Mouse (Mus musculus) hindbrain, embryonic 10.5 days (tissue): ENCODE measurements around the gene Abcf3. TPM values are rescaled to one million over a fixed set of nuclear protein-coding genes. Genes with fewer than 3 reads are reported as not detected.

Source experiments
- DNase-seq: peaks from one replicate; pipeline ENCODE4 v3.0.0-alpha.2; 2017; ENCODE audit warnings: low spot score
- H3K27ac ChIP-seq: fragments of 300-500 bp; sonication (generic); 2 replicates; pipeline ENCODE4 v1.5.1; 2016; ENCODE audit warnings: mild to moderate bottlenecking, moderate library complexity
- H3K27me3 ChIP-seq: fragments of 300-500 bp; sonication (generic); 2 replicates; pipeline ENCODE4 v1.6.1; 2016; ENCODE audit warnings: mild to moderate bottlenecking; ENCODE audit not compliant: poor library complexity, insufficient read depth, severe bottlenecking
- H3K36me3 ChIP-seq: fragments of 300-500 bp; sonication (generic); 2 replicates; pipeline ENCODE4 v1.6.1; 2016; ENCODE audit warnings: mild to moderate bottlenecking, moderate library complexity
- H3K4me1 ChIP-seq: fragments of 300-500 bp; sonication (generic); replicated peaks from 2 replicates; pipeline ENCODE4 v1.6.1; 2016; ENCODE audit warnings: mild to moderate bottlenecking
- H3K4me3 ChIP-seq: fragments of 300-500 bp; sonication (generic); 2 replicates; pipeline ENCODE4 v1.5.1; 2016; ENCODE audit warnings: mild to moderate bottlenecking, moderate library complexity
- H3K9me3 ChIP-seq: fragments of 300-500 bp; sonication (generic); 2 replicates; pipeline ENCODE4 v1.6.1; 2016; ENCODE audit warnings: mild to moderate bottlenecking, moderate library complexity
- WGBS: fragments of 180-500 bp; shearing (Covaris S2); methylation state at CpG from one replicate; pipeline ENCODE4 v1.1.7; 2016; 5-methylcytosine and 5-hydroxymethylcytosine counted together
- polyA plus RNA-seq: library from polyadenylated mRNA; unstranded; fragments of >200 nt; fragmentation: Nextera tagmentation; extraction: Ambion mirVana; gene quantifications from 2 replicates; pipeline ENCODE4 v1.2.1, GENCODE M21; 2016

Abcf3 gene
- polyA plus RNA-seq, 1 experiment from 2014 or later: 59.4 TPM

DNA sequence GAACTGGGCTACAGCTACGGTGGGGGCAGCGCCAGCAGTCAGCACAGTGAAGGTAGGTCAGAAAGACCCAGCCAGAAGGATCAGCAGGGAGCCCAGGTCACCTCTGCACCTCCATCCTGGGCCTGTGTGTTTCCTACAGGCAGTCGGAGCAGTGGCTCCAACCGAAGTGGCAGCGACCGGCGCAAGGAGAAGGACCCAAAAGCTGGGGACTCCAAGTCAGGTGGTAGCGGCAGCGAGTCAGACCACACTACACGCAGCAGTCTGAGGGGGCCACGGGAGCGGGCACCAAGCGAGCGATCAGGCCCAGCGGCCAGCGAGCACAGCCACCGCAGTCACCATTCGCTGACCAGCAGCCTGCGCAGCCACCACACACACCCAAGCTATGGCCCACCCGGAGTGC, 17.4 kb upstream of the Abcf3 start:
- peaks cover 5% of the 10 kb centered on the region for H3K4me1 ChIP-seq
- WGBS: 95% methylated on average over 20 of the region's 20 CpGs
- H3K36me3 ChIP-seq: peaks cover 78% of the 10 kb centered on the region
- no peak for DNase-seq
- no peak overlapping the region for H3K27ac ChIP-seq
- H3K27me3 ChIP-seq: no peaks in the 10 kb centered on the region
- H3K4me3 ChIP-seq: no peak overlapping the region
- no peaks in the 10 kb centered on the region for H3K9me3 ChIP-seq

DNA sequence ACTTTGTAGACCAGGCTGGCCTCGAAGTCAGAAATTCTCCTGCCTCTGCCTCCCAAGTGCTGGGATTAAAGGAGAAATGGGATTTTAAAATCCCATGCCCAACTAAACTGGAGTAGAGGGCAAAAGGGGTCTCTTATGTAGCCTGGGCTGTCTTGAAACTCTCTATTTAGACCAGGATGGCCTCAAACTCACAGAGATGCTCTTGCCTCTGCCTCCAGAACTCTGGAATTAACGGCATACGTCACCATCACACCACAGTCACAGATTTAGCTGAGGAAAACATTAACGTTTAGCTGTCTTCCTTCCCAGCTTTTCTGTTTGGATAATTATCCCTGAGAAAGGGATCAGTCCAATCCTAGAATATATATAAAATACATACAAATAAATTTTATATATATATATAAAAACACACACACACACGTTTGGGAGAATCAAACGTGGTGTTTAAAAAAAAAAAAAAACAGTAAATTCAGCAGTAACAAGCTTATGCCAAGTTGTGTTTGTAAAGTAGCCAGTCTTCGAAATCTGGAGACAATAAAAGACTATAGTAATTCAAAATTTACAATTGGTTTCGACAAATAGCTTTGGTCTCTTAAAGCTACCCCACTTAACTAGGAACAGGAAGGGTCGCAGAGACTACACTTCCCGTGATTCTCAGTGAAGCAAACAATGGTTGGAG, 13.6 kb upstream of the Abcf3 start:
- no peak overlapping the region for H3K27ac ChIP-seq
- DNase-seq: no peak
- H3K27me3 ChIP-seq: no peaks in the 10 kb centered on the region
- whole genome bisulfite sequencing: 53% methylated on average over 10 of the region's 10 CpGs
- peaks cover 68% of the 10 kb centered on the region for H3K36me3 ChIP-seq
- H3K4me3 ChIP-seq: peak overlapping the region; percentile 79
- no peaks in the 10 kb centered on the region for H3K9me3 ChIP-seq
- H3K4me1 ChIP-seq: peaks cover 31% of the 10 kb centered on the region

DNA sequence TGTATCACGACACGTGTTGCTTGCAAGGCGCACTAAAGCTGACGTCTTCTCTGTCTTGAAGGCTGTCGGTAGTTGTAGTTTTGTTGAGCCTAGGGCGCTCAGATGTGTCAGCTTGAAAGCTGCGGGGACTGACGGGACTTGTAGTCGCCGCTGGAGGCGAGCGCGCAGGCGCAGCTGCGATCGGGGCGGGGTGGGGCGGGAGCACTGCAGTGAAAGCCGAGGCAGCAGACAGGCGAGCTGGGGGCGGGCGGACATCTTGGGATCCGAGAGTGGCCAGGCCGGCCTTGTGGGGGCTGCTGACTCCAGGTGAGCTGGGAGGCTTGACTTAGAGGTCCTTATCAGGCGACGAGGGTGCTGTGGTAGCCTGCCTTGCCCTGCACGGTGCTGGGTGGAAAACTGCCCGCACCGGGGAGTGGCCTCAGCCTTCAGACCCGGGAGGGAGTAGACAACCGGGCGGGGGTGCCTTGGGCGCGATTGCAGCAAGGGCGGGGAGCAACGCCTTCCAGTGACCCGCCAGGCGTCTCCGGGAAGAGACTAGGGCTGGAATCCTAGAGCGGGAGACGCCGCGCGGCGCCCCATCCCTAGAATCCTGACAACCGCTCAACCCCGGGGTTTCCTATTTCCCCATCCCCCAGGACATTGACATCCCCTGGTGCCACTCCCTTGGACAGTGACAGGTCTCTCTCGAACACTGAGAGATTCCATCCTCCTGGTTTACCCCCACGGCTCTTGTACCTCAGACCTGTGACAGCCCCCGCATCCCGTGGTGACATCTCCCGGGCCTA, 12.9 kb upstream of the Abcf3 start, which contains the start of gene Ap2m1:
Ap2m1 (plus strand) TSS at position 183 of the 785 bp plus-strand sequence.
- WGBS: under 1% methylated on average over 52 of the region's 52 CpGs
- no peaks in the 10 kb centered on the region for H3K9me3 ChIP-seq
- H3K36me3 ChIP-seq: peaks cover 68% of the 10 kb centered on the region

DNA sequence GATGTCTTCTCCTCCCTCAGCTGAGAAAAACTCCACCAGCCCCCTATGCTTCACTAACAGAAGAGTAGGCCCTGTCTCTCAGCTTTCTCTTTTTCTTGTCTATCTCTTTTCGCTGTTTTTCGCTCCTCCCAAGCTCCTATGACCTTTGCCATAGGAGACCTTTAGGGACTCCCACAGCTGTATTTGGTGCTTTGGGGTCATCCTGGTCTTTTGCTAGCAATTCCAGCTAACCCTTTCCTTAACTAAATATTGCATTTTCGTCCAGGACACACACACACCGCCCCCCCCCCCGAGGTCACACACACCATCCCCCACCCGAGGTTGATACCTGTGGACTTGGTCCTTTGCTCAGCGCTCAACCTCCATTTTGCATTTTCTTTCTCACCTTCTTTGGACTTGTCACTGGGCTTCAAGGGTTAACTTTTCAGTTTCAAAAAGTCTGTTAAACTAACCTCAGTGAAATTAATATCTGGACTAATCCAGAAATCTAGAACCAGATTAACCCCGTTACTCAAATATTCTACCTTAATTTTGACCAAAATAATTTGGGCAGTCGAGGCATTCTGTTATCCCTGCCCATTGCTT, 12.2 kb upstream of the Abcf3 start:
- no peak for DNase-seq
- H3K4me3 ChIP-seq: peak overlapping the region; percentile 79
- peaks cover 31% of the 10 kb centered on the region for H3K4me1 ChIP-seq
- peak overlapping the region; percentile 97 for H3K27ac ChIP-seq
- peaks cover 68% of the 10 kb centered on the region for H3K36me3 ChIP-seq
- no peaks in the 10 kb centered on the region for H3K9me3 ChIP-seq
- no peaks in the 10 kb centered on the region for H3K27me3 ChIP-seq
- WGBS: 37% methylated on average over 9 of the region's 9 CpGs

More for the DNA sequence above, 12.9 kb upstream of the Abcf3 start, which contains the start of gene Ap2m1:
- Histone ChIP-seq H3K4me1 (peaks cover 31% of the 10 kb centered on the region), H3K27ac (peak within 1 kb of the TSS; percentile 97), H3K27me3 (no peaks in the 10 kb centered on the region), H3K4me3 (peak within 1 kb of the TSS; percentile 79)
- DNase-seq: peak; percentile 97

DNA sequence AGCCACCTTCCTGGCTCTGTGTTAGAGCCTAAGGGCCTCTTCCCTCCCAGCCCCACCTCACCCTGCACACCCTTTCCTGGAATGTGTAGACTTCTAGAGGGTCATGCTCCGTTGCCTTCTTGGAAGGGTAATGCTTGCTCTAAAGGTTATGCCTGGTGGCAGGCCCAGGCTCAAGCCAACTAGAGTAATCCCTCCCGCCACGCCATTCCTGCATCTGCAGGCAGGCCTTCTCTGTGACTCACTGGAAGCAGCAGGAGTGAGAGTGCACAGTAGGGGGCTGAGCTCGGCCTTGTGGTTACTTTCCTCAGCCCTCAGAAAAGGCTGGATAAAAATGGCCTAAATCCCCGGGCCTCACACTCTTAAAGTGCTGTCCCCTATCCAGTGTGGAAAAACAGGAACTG, 11.3 kb upstream of the Abcf3 start:
- peak; percentile 10 for DNase-seq
- WGBS: 29% methylated on average over 5 of the region's 5 CpGs

DNA sequence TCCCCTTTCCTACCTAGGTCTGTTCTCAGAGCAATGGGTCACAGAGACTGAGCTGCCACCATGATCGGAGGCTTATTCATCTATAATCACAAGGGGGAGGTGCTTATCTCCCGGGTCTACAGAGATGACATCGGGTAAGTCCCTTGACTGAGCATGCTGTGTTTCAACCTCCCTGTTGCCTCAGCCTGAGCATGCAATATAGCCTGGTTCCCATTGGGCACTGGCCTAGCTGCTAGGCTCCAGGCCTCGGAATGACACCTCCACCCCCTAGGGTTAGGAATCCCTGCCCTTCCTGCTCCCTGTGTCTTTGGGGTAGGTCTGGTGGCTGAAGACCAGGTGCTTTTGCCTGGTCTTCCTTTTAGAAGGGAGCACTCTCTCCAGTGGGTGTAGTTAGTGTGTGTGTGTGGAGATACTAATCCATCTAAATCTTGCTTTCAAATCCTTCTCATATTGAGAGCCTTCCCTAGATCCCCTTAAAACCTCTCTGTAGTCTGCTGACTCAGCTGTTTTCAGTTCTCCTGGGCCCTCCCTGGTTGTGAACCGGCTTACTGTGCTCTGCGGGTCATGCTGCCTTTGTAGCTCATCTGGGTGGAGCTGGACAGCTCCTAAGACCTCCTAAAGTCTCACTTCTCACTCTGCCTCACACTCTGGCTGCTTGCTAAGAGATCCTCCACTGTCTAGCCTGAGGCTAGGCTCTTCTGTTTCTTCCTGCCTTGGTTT, 10.6 kb upstream of the Abcf3 start:
- peaks cover 31% of the 10 kb centered on the region for H3K4me1 ChIP-seq
- no peaks in the 10 kb centered on the region for H3K27me3 ChIP-seq
- H3K36me3 ChIP-seq: peaks cover 68% of the 10 kb centered on the region
- no peaks in the 10 kb centered on the region for H3K9me3 ChIP-seq
- peak overlapping the region; percentile 79 for H3K4me3 ChIP-seq
- no peak for DNase-seq
- H3K27ac ChIP-seq: peak overlapping the region; percentile 74
- 43% methylated on average over 6 of the region's 6 CpGs for WGBS

More for the DNA sequence above, 11.3 kb upstream of the Abcf3 start:
- no peaks in the 10 kb centered on the region for H3K27me3 ChIP-seq
- peaks cover 31% of the 10 kb centered on the region for H3K4me1 ChIP-seq
- H3K4me3 ChIP-seq: peak overlapping the region; percentile 79
- H3K36me3 ChIP-seq: peaks cover 68% of the 10 kb centered on the region
- H3K9me3 ChIP-seq: no peaks in the 10 kb centered on the region
- peak overlapping the region; percentile 74 for H3K27ac ChIP-seq

DNA sequence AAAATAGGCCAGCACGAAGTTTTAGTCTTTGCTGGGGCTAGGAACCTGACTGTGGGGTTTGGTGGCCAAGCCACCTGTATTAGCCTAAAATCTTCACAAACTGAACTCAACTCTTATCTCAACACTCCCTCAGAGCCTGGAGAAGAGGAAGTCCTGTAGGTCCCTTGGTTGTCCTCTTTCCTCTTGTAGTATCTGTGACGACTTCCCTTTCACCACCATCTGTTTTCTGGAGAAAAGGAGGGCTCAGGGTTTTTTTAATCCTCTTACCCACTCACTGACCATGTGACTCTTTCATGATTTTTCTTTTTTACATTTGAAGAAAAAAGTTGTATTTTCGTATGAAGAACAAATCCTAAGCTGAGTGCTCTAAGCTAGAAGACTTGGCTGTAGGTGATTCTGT, 8.7 kb upstream of the Abcf3 start:
- Histone ChIP-seq H3K4me1 (peaks cover 31% of the 10 kb centered on the region), H3K36me3 (peaks cover 74% of the 10 kb centered on the region), H3K4me3 (no peak overlapping the region), H3K27ac (no peak overlapping the region), H3K27me3 (no peaks in the 10 kb centered on the region), H3K9me3 (no peaks in the 10 kb centered on the region)
- 78% methylated on average over 3 of the region's 3 CpGs for WGBS
- DNase-seq: no peak

DNA sequence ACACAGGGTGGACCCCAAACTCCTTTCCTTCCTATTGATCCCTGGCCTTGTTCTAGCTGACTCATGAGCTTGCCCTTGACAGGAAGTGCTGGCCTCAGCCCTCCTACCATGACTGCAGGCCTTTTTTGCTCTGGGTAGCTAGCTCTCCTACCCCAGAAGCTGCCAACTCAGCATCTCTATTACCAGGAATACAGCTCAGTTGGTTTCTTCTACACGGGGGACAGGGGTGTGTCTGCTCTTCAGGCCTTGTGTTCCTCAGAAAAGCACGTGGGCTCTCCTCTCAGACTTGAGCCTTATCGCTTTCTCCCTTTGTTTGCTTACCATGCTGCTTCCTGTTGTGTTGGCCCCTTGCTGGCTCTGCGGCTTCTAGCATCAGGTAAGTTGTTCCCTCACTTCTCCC, 7.9 kb upstream of the Abcf3 start:
- DNase-seq: no peak
- Histone ChIP-seq H3K4me1 (peaks cover 31% of the 10 kb centered on the region), H3K27me3 (no peaks in the 10 kb centered on the region), H3K4me3 (no peak overlapping the region), H3K9me3 (no peaks in the 10 kb centered on the region), H3K36me3 (peaks cover 82% of the 10 kb centered on the region), H3K27ac (no peak overlapping the region)
- 88% methylated on average over 4 of the region's 4 CpGs for WGBS

DNA sequence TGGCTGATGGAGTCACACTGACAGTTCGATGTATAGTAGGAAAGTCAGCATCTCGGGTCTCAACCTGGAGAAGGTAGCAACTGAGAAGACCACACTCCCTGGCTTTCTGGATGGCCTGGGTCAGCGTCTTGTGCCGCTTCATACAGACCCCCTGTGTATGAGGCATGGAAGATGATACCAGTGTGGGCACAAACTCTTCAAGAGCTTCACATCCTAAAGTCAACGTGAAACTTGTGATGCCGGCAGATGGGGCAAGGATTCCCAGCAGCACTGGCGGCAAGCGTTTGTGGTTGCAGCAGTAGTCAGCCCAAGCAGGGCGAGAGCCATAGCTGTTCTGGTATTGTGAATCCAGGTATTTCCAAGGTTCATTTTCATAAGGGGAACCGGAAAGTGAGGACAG, 2.7 kb upstream of the Abcf3 start:
- Histone ChIP-seq H3K4me3 (no peak overlapping the region), H3K27ac (no peak overlapping the region), H3K9me3 (no peaks in the 10 kb centered on the region), H3K36me3 (peaks cover 64% of the 10 kb centered on the region), H3K4me1 (peaks cover 18% of the 10 kb centered on the region), H3K27me3 (no peaks in the 10 kb centered on the region)
- whole genome bisulfite sequencing: 92% methylated on average over 10 of the region's 10 CpGs
- DNase-seq: no peak

DNA sequence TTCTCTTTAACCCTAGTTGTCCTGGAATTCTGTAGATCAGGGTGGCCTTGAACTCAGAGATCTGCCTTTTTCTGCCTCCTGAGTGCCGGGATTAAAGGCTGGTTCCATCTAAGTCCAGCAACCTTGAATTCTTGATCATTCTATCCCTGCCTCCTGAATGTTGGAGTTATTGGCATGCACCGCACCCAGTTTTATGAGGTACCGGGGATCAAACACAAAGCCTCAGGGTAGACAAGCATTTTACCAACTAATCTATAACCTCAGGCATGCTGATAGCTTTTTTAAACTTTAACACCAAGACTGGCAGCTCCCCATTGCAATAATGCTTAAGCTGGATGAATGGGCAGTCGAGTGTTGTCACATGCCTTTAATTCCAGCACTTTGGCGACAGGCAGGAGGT, 954 bp upstream of the Abcf3 start:
- WGBS: 60% methylated on average over 5 of the region's 5 CpGs
- H3K4me1 ChIP-seq: peaks cover 18% of the 10 kb centered on the region
- H3K27ac ChIP-seq: no peak overlapping the region
- no peak for DNase-seq
- peak overlapping the region; percentile 68 for H3K4me3 ChIP-seq
- H3K36me3 ChIP-seq: peaks cover 63% of the 10 kb centered on the region
- no peaks in the 10 kb centered on the region for H3K9me3 ChIP-seq
- no peaks in the 10 kb centered on the region for H3K27me3 ChIP-seq

DNA sequence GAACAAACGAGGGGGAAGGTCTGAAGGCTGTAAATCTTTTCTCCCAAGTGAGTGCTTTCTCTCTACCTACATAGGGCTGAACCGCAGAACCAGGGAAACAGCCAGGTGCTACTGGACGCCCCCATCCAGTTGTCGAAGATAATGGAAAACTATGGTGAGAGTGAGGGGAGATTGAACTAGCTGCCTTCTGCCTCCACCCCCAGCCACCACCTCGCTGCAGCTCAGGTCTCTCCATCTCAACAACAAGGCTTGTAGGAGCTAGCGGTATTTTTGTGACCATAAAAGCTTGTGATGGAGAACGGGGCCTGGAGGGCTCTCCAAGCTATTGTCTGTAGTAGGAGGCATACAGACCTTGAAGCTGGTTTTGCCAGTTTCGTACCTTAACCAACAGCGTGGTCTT, 784 bp downstream of the Abcf3 start:
- Histone ChIP-seq H3K4me1 (peaks cover 18% of the 10 kb centered on the region), H3K9me3 (no peaks in the 10 kb centered on the region), H3K27ac (peak overlapping the region; percentile 88), H3K4me3 (peak overlapping the region; percentile 68), H3K36me3 (peaks cover 66% of the 10 kb centered on the region), H3K27me3 (no peaks in the 10 kb centered on the region)
- WGBS: 56% methylated on average over 9 of the region's 9 CpGs
- DNase-seq: no peak

DNA sequence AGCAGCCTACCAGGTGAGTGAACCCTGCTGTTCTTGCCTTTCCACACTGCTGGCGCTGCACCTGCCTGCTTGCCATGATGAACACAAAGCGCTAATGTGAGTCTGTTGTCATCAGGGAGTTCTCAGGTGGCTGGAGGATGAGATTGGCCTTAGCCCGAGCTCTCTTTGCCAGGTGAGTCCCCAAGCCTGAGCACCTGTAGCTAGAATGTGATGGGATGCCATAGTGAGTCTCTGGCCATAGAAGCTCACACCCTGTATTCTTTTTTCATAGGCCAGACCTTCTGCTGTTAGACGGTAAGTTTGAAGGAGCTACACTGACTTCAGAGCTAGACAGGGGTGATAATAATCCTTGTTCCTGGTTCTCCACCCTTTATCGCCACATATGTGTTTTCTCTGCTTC, 3.3 kb downstream of the Abcf3 start:
- Histone ChIP-seq H3K4me3 (no peak overlapping the region), H3K9me3 (no peaks in the 10 kb centered on the region), H3K27ac (no peak overlapping the region), H3K36me3 (peaks cover 62% of the 10 kb centered on the region), H3K4me1 (peaks cover 18% of the 10 kb centered on the region), H3K27me3 (no peaks in the 10 kb centered on the region)
- 96% methylated on average over 5 of the region's 5 CpGs for WGBS
- DNase-seq: no peak
